Mouse (Mus musculus) lung, postnatal 14 days (tissue): ENCODE results near the gene Eif2ak1.
"Not testable (repeated sequence)": the region's sequence is repeated elsewhere in the genome, so short reads cannot be mapped to it uniquely, and the experiment has no call there.

Experiments used
- DNase-seq: peaks from one replicate; pipeline ENCODE4 v3.0.0; 2021

Gene Eif2ak1

DNA sequence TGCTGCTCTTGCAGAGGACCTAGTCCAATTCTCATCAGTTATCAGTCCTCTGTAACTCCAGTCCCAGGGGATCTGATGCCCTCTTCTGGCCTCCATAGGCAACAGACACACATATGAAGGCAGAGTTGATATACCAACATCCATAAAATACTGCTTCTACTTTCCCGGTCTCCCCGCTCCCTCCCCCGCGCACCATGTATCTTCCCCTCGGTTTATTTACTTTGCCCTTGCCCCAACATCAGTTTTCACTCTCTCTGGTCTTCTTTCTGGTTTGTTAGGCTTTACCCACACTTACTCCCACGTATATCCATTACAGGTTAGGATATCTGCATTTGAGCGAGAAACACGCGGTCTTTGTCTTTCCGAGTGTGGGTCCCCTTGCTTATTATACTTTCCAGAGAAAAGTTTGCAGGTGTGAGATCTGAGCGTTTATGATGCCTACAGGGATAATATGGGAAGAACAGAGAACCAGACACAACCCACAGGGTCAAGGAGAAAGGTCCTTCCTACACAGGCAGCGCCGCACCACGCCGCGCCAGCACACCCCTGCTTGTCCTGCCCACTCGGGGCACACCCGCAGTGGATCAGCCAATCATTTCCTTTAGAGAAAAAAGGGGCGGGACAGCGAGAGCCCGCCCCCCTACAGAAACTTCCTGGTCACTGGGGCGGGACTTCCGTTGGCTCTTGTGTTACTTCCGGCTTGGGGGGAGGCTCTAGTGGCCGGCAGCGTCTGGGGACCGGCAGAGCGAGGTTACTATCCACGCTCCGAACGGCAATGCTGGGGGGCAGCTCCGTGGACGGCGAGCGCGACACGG lies at the start of gene Eif2ak1:
TSS of gene Eif2ak1 (plus strand) at position 673 of the 815 bp plus-strand sequence.
- DNase-seq, result peak; percentile 92

DNA sequence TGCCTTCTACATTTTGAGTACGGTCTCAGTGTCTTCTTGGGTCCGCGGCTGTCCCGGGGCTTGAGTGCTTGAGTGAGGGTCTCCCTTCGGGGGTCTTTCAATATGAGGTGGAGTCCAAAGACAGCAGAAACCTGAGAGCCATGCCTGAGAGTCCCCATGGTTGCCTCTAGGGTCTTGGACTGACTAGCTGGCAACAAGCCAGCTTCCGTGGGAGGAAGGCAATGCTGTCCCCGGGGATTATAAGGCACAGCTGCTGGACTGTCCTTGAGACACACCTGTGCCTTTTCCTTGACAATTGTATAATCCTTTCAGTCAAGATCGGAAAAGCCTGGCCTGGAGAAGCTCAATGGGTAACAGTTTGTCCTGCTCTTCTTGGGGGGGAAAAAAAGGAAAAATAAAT lies 35.6 kb upstream of the Eif2ak1 start:
- DNase-seq, result no peak

DNA sequence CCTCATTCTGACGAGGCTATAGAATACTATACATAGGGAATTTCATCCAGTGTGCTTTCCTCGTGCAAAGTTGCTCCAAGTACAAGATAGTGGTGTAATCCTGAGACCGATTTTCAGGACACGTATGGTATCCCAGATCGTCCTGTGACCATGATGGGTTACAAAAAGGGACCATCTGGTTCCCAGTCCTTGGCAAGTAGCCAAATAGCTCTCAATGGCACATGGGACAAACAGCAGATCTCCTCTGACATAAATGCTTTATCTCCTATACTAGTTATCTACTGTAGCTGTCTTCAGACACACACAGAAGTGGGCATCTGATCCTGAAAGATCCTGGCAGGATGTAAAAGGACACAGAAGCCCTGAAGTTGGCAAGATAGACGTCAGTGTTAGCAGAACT lies 32.2 kb upstream of the Eif2ak1 start:
- DNase-seq, result no peak

DNA sequence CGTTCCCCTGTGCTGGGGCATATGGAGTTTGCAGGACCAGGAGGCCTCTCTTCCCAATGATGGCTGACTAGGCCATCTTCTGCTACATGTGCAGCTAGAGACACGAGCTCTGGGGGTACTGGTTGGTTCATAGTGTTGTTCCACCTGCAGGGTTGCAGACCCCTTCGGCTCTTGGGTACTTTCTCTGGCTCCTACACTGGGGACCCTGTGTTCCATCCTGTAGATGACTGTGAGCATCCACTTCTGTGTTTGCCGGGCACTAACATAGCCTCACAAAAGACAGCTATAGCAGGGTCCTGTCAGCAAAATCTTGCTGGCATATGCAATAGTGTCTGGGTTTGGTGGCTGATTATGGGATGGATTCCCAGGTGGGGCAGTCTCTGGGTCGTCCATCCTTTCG lies 16.4 kb upstream of the Eif2ak1 start:
- DNase-seq, result not testable (repeated sequence)

DNA sequence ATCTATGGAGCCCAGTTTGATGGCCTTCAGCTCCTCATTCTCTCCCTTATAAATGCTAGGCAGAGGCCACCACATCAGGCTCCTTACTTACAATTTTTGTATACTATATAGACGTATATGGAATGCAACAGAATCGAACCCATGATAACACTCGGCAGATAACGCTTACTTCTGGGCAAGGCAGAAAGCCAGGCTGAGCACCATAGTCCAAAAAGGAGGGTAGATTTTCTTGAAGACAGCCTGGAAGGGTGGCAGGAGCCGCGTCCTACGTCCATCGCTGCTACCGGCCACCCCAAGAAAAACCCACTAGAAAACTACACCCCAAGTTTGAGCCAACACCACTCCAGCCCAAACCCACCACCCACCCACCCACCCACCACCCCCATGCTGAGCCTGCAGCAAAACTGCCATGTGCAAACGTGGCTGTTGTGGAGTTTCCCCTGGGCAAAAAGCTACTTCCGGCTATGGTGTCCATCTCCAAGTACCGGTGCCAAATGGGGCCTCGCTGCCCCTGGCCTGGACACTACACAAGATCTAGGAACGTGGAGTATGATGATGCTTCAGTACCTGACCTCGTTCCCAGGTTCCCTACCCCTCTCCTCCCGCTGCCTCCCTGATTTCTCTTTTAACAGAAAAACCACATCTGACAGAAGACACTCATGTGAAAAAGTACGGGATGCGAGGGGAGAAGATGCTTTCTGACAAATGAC lies 13.4 kb upstream of the Eif2ak1 start:
- no peak for DNase-seq

DNA sequence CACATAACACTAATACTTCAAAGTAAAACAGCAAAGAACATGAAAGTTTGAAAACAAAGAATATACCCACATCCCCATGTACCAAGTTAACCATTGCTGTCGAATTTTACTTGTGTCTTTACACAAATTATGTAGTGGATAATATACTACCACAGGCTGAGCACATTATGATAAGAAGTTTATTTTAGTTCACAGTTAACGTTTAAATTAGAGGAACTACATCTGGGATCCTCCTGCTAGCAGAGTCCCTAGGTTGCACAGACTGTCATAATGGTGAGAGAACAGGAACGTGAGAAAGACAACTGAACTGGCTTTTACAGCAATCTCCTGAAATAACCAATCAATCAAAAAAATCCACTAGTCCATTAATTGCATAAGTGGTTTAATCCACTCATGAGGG lies 10.3 kb upstream of the Eif2ak1 start:
- no peak for DNase-seq

DNA sequence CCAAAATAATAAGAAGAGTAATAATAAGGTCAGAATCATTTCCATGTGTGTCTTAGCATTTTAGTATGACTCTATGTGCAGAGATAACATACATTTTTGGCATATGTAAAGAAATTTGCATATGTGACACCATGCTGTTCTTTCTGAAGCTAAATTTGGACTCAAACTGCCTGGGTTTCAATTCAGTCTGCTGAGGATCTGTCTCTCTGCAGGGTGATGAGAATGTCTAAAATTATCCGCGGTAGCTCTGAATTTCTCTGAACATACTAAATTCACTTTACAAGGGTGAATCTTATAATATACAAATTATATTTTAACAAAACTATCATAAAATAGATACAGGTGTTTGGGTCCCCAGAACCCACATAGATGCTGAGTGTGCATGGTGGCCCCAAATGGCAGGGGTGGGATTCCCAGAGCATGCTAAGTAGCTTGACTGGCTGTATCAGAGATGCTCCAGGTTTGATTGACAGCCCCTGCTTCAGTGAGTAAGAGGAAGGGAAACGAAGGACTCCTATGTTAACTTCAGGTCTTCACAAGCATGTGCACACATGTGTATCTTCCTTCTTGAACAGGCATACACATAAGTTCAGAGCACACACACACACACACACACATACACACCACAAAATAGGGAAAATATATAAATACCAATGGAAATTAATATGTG lies 8.0 kb upstream of the Eif2ak1 start:
- no peak for DNase-seq

DNA sequence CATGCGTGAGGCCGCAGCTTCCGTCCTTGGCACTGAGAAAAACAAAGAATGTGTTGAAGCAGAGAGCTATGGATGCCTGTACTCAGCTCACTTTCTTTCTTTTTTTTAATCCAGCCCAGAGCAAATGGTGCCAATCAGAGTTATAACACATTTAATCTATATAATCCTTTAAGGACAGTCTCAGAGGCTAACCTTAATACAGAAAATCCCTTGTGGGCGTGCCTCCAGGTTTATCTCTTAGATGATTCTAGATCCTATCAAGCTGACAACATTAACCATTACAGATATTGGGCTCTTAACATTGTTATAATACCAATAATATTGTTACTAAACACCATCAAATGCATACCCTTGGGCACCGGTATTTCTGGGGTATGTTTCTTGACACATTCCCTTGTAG lies 5.9 kb upstream of the Eif2ak1 start:
- no peak for DNase-seq

DNA sequence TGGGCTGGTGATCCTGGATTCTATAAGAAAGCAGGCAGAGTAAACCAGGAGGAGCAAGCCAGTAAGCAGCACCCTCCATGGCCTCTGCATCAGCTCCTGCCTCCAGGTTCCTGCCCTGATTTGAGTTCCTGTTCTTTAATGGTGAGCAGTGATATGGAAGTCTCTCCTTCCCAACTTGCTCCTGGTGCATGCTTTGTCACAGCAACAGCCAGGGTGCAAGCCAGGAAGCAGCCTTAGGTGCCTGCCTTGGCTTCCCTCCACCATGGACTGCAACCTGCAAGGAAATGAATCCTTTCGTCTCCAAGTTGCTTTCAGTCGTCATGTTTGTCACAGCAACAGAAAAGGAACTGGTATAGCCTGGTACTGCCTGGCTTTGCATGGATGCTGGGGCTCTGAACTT lies 3.0 kb upstream of the Eif2ak1 start:
- DNase-seq, result no peak

DNA sequence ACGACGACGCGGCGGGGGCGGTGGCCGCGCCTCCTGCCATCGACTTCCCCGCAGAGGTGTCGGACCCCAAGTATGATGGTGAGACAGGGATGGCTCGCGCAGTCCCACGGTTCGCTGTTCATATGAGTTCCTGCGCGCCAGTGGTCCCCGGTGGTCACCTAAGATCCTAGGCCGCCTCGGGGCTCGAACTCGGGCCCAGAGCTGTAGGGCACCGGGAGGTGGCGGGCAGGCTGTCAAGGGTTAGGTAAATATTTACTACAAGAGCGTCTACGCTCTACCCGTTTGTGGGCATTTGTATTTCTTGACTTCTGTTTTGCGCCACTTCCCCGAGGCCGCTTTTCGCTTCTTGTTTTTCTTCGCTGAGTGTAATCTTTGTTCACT lies 333 bp downstream of the Eif2ak1 start:
- peak; percentile 38 for DNase-seq

DNA sequence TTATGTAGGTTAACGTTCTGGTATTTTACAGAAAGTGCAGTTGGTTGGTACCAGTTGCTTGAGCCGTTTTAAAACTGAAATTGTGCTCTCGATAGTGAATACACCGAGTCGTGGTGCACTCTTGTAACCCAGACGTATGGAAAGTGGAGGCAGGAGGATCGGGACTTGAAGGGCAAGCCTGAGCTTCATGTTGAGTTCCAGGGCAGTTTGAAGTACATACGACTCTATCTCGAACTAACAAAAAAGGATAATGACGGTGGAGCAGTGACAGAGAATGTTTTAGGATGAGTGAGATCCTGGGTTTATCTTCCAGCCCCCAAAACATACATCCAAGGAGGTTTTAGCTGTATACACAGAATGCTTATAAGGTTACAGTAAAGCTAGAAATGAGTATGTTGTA lies 873 bp downstream of the Eif2ak1 start:
- DNase-seq, result no peak

DNA sequence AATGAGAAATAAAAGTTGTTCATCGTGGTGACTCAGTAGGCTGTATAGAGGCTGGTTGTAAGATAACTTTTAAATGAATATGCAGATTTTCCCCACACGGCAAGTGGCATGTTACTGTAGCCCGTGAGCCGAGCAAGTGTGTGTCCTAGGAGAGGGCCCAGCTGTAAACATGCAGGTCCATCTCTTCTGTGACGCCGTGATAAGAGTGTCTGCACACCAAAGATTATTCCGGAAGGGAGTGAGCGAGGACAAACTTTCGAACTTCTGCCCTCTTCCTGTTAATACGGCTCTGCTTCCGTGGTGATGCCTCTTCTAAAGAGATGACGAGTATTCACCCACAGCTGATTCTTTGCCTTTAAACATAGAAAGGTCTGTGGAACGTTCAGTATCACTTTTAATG lies 1.4 kb downstream of the Eif2ak1 start:
- DNase-seq, result no peak

DNA sequence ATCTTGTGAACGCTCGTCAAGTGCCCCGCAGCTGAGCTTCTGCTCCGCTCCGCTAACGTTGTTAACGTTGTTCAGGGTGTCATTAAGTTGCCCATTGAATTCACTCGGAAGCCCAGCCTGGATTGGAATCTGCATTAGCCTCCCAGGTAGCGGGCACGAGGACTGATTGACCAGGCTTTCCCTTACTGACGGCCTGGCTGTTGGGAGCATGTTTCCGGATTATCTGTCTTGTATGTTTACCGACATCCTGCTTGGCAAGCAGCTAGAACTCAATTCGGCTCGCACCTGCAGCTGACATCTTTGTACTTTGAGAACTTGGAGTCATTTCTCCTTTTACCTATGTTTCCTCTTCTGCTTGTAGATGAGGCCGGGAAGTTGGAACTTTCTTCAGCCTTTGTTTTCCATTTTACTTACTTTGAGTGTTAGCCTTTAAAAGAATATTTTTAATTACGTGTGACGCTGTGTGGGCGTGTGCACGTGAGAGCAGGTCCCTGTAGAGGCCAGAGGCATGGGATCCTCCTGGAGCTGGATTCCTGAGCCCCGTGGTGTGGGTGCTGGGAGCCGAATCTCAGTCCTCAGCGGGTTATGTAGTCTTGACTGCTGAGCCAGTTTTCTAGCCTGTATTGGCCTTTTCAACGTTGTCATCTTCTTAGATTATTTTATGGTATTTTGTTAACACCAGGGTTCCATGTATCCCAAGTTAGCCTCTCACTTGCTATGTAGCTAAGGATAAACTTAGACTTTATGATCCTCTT lies 2.5 kb downstream of the Eif2ak1 start:
- DNase-seq, result no peak

DNA sequence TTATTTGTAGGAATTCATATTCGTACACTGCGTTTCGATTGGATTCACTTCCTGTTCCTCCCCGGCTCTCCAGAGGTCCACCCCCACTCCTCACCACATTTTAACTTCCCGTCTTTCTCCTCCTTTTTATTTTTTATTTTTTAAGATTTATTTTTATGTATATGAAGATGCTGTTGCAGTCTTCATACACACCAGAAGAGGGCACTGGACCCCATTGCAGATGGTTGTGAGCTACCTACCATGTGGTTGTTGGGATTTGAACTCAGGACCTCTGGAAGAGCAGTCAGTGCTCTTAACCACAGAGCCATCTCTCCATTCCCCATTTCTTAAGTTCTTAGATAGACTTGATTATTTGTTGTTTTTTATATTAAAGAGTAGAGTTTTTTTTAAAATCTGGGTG lies 3.2 kb downstream of the Eif2ak1 start:
- no peak for DNase-seq

DNA sequence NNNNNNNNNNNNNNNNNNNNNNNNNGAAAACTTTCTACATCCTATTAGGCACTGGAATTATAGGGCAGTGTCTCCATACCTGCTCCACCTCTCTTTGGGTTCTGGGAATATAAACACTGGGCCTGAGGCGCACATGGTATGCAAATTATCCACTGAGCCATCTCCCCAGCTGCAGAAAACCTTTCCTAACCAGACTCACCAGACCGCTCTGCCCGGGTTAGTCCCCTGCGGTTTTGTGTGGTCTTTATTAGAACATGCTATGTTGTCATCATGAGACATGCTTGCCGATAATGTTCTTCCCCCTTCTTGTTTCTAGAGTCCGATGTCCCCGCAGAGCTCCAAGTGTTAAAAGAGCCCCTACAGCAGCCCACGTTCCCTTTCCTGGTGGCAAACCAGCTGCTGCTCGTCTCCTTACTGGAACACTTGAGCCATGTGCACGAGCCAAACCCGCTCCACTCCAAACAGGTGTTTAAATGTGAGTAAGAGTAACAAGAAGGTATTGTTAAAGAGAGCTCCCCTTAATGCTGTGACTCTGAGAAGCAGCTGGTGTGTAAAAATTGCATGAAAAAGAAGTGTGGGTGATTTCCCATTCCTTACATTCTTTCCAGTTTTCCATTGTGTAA lies 54.1 kb downstream of the Eif2ak1 start:
- DNase-seq, result no peak

DNA sequence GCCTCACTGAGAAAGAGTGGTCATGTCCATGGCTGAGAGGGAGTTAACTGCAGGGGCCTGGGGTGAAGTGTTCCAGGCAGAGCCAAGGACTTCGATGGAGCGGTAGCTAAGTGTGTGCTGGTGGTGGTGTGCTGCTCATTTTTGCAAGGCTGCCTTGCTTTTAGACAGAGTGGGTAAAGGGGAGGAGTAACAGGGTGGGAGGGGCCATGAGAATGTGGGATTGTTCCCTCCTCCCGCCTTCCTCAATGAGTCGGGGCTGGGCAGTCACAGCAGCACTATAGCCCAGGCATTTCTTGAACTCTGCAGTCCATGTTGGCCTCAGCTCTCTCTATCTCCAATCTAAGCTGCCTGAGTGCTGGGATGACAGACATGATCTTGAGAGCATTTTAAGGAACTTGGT lies 57.0 kb downstream of the Eif2ak1 start:
- DNase-seq, result no peak

DNA sequence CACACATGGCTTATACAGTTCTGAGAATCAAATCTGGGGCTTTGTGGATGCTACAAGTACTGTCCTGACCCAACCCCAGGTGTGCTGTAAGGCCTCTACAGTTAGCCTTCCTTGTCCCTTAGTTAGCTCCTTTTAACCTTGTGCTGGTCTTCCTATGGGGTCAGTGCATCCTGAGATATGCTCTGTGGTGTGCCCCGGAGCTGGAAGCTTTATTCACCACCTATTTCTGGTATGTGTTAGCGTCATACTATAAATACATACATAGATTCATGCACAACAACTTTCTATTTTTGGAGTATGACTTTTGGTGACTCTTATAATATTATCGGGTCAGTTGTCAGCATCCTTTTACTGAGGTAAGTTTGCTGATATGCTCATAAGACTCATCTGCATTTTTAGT lies 67.7 kb downstream of the Eif2ak1 start:
- no peak for DNase-seq

DNA sequence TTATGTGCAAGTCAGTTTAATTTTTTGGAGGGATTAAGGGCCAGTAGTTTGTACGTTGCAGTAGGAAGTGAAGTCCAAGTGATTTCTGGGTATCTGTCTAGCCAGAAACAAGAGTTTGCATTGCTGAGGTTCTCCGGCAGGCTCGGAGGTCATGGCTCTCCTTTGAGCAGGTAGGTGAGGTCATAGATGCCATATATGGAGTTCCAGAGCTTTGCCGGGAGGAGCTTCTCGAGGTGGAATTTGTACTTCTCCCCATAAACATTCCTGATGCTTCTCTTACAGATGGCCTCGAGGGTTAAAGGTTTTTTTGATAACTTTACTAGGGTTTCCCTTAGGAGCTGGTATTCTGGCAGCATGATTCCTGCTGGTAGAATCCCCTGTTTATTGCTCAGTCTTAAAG lies 73.2 kb downstream of the Eif2ak1 start:
- DNase-seq, result no peak

DNA sequence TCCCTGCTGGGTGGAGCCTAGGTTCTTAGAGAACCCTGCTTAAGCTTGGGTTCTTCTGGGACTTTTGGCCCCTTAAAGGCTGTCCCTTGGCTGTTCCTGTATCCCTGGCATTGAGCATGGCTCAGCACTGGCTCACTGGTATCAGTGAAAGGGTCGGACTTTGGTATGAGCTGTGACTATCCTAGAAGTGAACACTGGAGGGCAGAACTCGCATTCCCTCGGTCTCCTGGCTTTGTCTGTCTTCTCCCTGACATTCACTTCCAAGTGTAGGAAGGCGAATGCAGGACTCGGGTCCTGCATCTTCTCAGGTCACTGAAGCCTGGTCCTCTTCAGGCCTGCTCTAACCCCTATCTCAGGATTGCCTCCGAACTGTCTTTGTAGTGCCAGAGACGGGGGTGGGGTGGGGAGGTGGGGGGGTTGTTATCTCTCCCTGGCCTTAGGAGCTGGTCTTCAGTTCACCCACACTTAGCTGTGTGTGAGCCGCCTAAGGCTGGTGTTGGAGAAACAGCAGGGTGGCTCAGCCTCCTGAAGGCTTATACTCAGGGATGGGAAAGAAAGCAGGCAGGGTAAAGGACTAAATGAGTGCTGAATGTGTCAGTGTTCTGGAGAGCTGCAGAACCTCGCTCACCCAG lies 74.8 kb downstream of the Eif2ak1 start:
- DNase-seq, result no peak

DNA sequence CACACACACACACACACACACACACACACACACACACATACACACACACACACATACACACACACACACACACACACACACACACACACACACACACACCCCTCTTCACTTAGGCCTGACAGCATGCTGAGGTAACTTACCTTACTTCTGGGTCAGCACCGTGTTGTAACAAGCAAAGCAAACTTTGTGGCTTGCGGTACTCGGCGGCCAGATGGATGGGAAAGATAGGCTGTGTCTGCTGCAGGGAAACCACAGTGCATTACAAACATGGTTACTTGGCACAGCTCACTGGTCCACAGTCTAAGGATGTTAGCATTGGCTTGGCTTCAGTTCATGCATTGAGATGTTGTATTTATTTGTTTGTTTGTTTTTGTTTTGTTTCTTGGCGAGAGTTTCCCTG lies 75.8 kb downstream of the Eif2ak1 start:
- DNase-seq, result no peak

DNA sequence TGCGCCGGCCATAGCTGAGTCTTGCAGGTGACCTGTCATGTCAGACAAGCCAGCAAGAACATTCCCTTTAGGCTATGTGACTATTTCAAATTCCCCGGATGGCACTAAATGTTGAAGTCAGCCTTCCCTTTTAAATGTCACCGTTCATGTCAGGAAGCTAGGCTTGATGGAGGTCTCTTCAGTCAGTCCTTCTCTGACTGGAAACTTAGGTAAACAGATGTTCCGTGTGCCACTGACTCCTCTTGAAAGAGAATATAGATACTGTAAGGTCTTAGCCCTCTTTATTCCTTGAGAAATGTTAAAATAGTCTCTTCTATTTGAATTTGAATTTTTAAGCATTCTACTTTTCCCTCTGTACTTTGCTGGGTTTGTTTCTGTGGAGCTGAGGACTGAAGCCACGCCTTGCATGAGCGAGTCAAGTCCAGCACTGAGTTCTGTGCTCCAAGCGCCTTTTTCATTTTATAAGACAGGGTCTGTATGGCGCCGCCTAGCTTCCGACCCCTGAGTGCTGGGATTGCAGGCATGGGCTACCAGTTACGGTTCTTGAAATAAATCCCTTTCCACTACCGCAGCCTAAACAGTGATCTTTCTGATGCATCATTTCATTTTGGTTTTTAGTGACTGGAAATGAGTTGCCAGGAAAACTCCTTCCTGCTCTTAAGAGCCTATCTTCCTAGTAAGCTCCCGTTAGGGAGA lies 80.2 kb downstream of the Eif2ak1 start, which contains the start of gene Ankrd61:
TSS of gene Ankrd61 (minus strand) at position 51 of the 696 bp plus-strand sequence.
- DNase-seq, result no peak

DNA sequence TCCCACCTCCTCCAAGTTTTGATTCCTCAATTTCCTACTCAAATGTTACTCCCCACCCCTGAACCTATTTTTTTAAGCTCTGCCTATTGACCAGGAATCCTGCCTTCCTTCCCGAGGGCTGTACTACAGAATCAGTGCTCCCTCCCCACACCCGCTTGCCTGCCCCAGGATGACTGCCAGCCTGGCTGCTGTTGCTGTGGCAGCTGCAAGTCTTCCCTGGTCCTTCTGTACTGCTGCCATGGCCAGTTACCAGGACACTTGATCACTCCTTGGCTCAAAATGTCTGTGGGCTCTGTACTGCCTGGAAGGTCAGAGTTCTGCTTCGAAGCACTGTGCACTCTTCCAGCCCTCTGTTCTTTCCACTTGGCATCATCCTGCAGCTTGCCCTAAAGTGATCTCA lies 84.5 kb downstream of the Eif2ak1 start:
- DNase-seq, result peak; percentile 11
